Mouse (Mus musculus) large intestine, adult 2 months (tissue): ENCODE results near the gene 1700001J03Rik. TPM values are rescaled to one million over a fixed set of nuclear protein-coding genes. Genes with fewer than 3 reads are reported as not detected.
"Not testable (repeated sequence)": the region's sequence is repeated elsewhere in the genome, so short reads cannot be mapped to it uniquely, and the experiment has no call there.

Experiments
- DNase-seq: peaks from one replicate; pipeline ENCODE4 v3.0.0-alpha.2; 2012; ENCODE audit warnings: low read depth, low spot score
- WGBS: fragments of 180-500 bp; shearing (Covaris S2); methylation state at CpG from one replicate; pipeline ENCODE4 v1.1.7; 2018; 5-methylcytosine and 5-hydroxymethylcytosine counted together
- polyA plus RNA-seq: library from polyadenylated mRNA; depleted of rRNA; stranded (reverse); fragments of >200 nt; gene quantifications from 2 replicates; pipeline ENCODE4 v1.2.3, GENCODE M21; 2012; rRNA removed

Gene 1700001J03Rik
- polyA plus RNA-seq = 0.22 and 0.26 TPM in 2 replicates

DNA sequence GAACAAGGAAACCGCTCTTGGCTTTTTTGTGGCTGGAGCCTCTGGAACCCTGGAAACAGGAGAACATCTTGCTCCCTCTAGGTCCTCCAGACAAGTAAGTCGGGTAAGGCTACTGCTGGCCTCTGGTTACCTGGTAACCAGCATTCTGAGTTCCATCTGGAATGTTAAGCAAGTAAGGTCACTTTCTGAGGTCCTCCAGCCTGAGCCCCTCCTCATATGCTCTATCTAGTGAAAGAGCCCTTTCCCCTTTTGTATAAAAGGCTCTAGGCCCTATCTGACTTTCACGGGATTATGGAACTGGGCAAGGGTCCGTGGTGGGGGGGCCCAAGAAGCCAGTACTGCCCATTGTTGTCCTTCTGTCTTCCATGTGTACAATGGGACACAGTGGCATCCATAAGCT, at the start of gene 1700001J03Rik:
Gene 1700001J03Rik (minus strand): TSS at position 101 of the 400 bp plus-strand sequence.
- DNase-seq = not testable (repeated sequence)
- 72% methylated on average over 4 of the region's 4 CpGs for WGBS

DNA sequence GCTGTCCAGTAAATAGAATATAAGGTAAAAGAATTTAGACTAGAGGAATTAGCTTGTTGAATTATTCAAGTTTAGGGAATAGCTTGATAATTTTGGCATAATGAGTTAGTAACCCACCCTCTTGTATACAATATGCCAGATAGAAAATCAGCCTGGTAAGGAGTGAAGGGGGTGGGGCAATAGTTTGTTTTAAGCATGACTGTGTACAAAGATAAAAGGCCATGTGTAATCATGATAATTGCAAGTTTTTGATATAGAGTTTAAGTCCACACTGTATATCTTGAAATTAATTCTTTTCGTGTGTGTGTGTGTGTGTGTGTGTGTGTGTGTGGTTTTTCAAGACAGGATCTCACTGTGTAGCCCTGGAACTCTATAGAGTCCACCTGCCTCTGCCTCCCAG, 49.2 kb upstream of the 1700001J03Rik start:
- 41% methylated on average over 1 of the region's 1 CpGs for WGBS
- DNase-seq = no peak

DNA sequence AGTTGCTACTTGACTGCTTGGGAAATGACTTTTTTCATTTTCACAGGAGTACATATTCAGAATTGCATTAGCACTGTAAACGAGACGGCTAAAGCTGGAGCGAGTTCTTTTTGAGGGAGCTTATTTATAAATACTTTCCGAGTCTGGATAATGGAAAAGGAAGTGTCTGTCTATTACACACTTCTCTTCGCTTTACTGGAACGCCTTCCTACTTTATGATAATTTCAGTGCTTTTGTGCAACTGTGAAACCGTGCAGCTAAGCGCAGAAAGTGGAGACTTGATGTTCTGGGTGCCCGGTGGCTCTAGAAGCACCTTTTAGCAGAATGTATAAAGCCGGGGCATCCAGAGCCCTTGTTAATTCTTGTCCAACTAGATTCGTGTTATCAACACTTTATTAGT, 47.7 kb upstream of the 1700001J03Rik start:
- WGBS = 34% methylated on average over 11 of the region's 11 CpGs
- DNase-seq = no peak

DNA sequence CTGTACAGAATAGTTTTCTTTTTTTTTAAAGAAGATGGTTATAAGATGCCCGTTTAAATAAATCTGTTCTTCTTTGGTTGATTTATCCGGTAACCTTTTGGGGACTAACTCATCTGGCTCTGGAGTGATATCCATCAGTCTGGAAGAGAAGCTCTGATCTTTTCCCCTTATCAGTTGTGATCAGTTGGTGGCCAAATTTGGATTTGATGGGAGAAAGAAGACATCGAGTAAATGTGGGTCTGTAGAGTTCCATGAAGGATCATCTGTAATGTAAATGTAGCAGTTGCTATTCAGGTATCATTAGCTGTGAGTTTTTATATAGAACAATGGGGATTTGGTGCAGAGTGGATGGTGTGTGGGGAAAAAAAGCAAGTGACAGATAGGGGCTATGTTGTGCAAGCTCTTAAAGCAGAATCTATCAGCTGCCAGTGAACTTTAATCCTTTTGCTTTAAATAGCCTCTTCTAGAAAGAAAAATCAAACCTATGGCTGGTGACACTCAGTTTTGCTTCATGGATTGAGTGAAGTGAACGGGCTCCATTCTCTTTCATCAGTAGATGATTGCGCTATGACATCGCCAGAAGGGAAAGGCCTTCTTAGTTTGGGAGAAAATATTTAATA, 47.1 kb upstream of the 1700001J03Rik start:
- no peak for DNase-seq
- WGBS = 25% methylated on average over 6 of the region's 6 CpGs

DNA sequence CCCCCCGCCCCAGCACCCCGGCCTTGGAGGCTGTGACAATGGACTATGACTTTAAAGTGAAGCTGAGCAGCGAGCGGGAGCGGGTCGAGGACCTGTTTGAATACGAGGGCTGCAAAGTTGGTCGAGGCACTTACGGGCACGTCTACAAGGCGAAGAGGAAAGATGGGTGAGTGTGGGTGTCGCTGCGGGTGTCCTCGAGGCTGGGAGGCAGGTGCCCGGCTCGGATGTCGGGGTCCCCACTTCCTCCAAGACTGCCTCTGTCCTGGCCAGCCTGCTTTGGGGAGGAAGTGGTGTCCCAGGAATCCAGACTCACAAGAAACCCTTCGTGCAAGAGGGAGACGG, 46.5 kb upstream of the 1700001J03Rik start:
- no peak for DNase-seq
- WGBS = 1% methylated on average over 19 of the region's 19 CpGs

DNA sequence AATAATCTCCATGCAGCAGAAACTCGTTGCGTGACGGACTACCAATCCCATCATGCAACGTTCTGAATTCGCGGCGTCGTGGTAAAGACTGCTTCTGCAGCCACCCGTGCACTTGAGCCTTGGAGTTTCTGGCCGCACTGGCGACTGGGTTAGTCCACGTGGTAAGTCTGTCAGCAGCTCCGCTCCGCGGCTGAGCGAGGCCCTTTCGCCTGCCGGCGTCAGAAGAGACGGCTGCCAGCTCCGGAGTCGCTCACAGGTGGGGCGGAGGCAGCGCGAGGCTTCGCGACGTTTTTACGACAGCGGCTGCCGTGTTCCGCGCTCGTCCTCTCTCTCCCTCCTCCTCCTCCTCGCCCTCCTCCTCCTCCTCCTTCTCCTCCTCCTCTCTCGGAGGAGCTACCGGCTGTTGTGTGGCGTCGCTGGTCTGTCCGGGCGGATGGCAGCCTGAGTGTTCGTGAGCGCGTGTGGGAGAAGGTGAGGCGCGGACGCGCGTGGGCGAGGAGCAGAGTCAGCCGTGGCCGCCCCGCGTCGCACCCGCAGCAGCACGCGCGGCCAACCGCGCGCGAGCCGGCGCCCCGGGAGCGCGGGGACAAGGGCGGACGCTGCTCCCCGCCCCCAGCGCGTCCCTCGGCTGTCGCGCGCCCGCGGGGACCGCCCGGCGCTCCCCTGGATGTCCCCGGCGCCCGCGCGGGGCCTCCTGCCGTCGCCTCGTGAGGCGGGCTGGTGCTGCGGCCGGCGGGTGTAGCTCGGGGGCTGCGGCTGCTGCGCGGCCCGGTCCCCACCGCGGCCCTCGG, 46.0 kb upstream of the 1700001J03Rik start, which contains the start of gene Cdk8:
Gene Cdk8 (plus strand): TSS at position 367 of the 791 bp plus-strand sequence.
- no peak for DNase-seq
- under 1% methylated on average over 99 of the region's 102 CpGs for WGBS

DNA sequence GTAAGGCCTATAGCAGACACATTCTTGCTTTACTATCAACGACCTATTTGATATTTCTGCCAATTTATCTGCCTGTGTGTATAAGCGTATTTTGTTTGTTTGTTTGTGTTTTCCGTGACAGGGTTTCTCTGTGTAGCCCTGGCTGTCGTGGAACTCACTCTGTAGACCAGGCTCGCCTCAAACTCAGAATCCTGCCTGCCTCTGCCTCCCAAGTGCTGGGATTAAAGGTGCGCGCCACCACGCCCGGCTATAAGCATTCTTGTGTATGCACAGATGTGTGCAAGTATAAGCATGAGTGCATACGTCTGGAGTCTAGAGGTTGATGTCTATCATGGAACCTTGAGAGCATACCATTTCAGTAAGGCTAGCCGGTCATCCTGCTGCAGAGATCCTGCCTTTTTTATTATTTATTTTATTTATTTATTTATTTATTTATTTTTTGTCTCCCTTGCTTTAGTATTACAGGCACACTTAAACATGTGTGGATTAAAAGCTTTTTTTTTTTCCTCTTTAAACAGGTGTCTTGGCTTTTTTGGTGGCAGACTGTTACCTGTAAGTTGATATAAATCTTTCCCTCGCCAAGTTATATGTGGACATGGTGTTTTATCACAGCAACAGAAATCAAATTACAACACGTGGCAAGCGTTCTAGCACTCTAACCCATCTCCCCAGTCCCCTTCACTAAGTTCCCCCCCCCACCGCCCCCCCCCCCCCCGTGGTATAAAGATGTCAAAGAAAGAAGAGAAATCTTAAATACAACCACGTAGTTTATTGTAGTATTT, 45.0 kb upstream of the 1700001J03Rik start:
- WGBS = 53% methylated on average over 17 of the region's 17 CpGs
- DNase-seq = no peak

DNA sequence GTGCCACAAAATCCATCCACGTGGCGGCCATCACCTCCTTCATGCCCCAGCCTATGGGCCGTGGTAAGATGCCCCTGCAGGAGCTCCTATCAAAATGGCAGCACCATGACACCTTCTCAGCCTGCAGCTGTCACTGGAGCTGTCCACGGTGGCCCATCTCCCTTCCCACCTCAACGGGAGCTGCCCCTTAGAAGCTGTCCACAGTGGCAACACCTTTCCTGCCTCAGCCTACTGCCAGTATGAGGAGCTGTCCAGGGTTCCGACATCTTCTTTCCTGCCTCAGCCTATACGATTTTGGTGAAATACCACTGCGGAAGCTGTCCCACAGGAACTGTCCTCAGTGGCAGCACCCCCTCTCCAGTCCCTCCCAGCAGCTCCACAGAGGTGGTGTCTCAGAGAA, 42.4 kb upstream of the 1700001J03Rik start:
- no peak for DNase-seq
- WGBS = 84% methylated on average over 8 of the region's 8 CpGs

DNA sequence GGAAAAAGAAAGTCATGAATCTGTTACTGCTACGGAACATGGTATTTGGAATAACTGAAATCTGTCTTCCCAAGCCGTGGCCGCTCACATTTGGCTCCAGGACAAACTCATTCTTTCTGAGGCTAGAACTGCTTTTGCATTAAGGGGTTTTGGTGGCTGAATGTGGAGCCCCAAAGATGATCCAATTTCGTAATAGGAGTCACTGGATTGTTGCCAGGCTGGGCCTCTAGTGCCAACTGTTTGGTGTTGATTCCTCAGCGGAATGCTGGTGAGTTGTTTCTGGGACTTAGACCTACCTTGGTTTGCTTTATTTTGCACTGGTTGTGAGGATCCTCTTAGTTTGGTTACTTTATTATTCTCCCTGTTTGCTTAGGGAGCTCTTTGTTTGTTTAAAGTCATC, 38.7 kb upstream of the 1700001J03Rik start:
- no peak for DNase-seq
- WGBS = 38% methylated on average over 5 of the region's 5 CpGs

DNA sequence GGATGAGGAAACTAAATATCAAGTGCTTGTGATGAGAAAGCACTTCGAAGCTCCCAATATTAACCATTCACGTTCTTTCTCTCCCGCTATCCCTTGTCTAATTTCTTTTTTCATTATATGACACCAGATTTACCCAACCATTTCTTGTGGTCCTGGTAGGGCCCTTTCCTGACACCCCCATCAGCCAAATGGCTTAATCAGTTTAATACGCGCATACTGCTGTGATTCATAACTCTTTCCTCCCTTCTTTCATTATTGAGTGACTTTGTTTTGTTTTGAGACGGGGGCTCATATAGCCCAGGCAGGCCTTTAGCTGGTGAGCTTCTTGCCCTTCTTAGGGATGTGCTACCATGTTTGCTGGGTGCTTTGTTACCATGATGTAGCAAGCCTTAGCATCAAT, 36.6 kb upstream of the 1700001J03Rik start:
- no peak for DNase-seq
- WGBS = 37% methylated on average over 6 of the region's 6 CpGs

DNA sequence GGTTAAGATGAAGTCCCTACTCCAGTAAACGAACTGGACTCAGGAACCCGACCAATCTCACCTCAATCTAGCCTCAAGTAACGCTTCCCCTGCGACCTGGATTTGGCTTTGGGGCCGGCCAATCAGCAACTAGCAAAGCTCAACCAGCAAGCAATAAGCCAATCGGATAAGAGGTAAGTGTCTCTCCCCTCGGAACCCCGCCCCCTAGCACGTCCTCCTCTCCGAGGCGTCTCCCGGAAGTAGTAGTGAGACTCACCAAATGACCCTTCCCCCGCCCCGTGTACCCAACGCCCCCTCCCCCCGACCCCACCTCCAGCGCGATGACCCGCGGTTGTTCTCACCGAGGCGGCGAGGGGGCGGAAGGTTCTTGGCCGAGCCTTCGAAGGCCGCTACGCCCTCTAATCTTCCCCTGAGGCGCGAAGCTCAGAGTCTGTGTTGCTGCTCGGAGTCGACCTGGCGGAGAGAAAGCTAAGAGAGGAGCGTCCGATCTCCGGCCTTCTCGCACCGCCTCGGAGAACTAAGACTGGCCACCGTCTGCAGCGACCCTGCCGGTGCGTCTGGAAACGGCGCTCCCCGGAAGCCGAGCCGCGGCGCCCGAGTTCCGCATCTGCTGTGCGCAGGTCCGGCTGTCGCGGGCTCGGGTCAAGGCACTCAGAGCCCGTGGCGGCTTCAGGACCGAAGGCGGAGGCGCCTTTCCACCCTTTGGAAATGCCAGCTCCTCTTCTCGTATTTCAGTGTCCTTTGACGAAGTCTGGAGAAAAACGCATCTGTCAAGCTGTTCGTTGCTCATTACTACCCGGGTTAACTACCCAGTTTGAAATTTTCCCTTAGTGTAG, 36.0 kb upstream of the 1700001J03Rik start, which contains the start of gene Rnf6:
Gene Rnf6 (minus strand): TSS at position 677 of the 836 bp plus-strand sequence.
- DNase-seq = peak; percentile 89
- 1% methylated on average over 67 of the region's 67 CpGs for WGBS

DNA sequence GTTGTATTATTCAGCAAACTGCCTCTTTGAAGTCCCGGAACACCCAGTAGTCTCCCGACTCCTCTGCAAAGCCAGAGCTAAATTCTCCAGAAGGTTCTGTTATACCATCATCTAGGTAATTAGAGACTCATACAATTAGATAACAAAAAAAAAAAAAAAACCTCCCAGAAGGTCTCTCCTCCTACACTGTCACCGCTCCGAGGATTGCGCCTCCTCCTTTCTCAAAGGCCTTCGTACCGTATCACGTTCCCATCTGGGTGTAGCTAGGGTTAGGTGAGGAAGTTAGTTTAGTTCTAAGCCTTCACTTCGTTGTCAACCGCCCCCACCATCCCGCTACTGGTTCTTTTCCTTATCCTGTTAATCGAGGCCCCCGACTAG, 35.4 kb upstream of the 1700001J03Rik start:
- no peak for DNase-seq
- 4% methylated on average over 13 of the region's 13 CpGs for WGBS

DNA sequence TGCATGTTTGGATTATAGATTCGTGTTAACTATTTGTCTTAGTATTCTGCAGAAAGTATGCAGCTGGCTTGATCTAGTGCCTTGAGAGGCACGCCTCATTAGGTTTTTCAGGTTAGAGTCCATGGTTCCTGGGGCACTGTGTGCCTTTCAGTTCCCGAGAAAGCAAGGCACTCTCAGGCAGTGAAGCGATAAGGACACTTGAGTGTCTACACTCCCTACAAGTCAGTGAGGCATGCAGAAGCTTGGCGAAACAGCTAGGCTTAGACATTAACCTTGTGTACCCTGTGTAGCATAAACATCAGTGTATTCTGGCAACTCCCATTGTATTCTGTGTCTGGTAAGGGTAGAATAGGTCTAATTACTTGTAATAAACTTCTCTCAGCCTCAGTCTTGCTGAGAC, 20.4 kb upstream of the 1700001J03Rik start:
- WGBS = 81% methylated on average over 5 of the region's 5 CpGs
- no peak for DNase-seq

DNA sequence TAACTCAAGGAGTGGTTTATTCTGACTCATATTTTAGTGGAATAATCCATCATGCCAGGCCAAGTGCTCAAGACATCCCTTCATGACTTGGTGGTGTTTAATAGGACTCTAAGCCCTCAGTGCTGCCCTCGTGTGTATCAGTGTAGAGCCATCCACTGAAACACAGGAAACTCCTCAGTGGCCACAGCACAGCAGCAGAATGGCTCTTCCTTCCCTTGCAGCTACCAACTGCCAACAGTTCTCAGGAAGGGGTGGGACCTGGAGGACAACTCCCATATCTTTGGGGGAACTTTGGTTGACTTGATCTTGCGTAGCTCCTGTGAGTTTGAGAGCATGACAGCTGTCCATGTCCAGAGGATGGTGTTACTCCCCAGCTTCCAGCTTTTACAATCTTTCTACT, 18.8 kb upstream of the 1700001J03Rik start:
- WGBS = 81% methylated on average over 2 of the region's 2 CpGs
- no peak for DNase-seq

DNA sequence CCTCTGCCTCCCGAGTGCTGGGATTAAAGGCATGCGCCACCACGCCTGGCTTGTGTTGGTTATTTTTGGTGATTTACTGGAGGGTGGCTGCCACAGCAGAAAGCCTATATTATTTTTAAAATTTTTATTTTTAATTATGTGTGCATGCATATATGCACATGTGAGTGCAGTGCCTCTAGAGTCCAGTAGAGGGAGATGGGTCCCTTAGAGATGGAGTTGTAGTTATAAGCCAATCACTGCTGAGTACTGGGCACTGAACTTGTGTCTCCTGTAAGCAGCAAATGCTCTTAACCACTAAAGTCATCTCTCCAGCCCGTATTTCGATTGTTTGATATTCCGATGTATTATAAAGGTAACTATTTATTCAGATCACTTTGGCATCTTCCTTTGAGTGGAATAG, 15.5 kb upstream of the 1700001J03Rik start:
- no peak for DNase-seq
- 96% methylated on average over 6 of the region's 6 CpGs for WGBS

DNA sequence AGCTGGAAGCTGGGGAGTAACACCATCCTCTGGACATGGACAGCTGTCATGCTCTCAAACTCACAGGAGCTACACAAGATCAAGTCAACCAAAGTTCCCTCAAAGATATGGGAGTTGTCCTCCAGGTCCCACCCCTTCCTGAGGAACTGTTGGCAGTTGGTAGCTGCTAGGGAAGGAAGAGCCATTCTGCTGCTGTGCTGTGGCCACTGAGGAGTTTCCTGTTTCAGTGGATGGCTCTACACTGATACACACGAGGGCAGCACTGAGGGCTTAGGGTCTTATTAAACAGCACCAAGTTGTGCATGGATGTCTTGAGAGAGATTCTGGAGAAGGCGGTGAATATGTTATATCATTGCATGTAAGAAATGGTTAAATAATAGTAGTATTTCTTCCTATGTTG, 14.4 kb upstream of the 1700001J03Rik start:
- DNase-seq = no peak
- 64% methylated on average over 2 of the region's 2 CpGs for WGBS

DNA sequence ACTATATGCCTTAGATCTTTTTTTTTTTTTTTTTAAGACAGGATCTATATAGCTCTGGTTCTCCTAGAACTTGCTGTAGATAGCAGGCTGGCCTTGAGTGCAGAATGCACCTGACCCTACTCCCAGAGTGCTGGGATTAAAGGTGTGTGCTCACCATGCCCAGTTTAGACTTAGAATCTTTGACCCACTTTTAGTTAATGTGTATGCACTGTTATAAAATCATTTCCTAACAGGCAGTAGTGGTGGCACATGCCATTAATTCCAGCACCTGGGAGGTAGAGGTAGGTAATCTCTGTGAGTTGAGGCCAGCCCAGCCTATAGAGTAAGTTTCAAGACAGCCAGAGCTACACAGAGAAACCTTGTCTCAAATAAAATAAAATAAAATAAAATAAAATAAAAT, 14.0 kb upstream of the 1700001J03Rik start:
- no peak for DNase-seq

DNA sequence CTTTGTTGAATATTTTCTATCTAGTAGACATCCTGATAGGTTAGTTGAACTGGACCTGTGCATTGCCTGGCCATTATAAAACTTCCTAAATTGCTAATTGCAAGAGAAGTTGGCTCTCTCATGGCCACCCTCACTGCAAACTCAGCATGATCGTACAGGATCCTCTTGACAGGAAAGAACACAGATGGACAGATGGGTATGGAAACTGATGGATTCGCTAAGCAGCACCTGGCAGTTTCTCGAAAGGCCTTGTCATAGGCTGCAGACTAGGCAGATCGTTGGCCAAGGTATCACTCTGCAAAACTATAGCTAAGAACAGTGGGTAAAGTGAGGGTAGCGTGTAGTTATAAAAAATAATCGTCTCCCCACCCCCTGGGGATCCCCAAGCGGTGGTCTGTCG, 8.3 kb upstream of the 1700001J03Rik start:
- no peak for DNase-seq
- 87% methylated on average over 8 of the region's 8 CpGs for WGBS

DNA sequence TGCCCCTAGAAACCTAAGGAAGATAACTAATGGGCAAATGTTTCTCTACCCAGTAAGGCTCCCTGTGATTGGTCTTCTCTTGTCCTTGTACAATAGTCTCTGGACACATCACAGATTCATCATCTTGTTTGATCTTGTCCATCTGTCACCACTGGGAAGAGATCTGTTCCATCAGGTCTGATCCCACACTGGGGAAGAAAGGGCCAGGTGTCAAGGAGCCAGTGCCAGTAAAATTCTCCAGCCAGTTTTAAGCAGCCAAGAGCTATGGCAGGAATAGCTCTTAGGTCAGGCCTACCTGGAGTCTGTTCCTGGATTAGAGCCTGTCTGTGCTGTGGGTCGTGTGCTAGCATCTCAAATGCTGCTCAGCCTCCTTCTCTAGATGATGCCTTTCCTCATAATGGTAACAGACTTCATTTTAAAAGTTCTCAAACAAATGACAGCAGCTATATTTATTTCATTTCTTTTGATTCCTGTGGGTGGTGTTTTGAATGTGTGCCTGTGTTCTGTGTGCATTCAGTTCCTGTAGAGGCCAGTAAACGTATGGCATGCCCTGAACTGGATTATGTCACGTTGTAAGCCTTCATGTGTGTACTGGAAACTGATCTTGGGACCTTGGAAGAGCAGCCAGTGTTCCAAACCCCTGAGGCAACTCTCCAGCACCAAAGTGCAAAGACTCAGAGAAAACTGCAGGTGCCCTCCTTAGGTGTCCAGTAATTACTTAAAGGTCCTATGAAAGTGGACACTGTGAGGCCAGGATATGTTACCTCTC, 5.6 kb upstream of the 1700001J03Rik start:
- 72% methylated on average over 3 of the region's 3 CpGs for WGBS
- no peak for DNase-seq
